Mouse (Mus musculus) thymus, postnatal 14 days (tissue): ENCODE measurements around the gene Sirt6.

Experiments
- DNase-seq: peaks from one replicate; pipeline ENCODE4 v3.0.0; 2021

Gene Sirt6

GRCm38 (mm10) chr10:81592631-81593030, 35.0 kb downstream of the Sirt6 start:
- no peak for DNase-seq

DNA sequence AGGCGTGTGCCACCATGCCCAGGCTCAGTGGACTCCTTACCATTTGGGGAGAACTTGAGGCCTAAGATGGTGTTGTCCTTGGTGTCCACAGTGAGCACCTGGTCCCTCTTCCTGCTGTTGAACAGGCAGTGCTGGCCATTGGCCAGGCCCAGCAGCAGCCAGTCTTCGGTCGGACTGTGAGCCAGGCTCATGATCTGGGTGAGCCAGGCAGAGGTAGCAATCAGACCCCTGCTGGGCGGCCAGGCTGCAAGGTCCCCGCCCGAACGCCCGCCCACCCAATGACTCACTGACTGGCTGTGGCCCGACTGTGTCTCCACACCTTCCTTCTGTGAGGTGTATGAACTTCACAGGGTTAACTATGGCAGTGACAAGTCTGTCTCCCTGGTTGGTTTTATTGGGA, 35.8 kb downstream of the Sirt6 start:
- DNase-seq: no peak

DNA sequence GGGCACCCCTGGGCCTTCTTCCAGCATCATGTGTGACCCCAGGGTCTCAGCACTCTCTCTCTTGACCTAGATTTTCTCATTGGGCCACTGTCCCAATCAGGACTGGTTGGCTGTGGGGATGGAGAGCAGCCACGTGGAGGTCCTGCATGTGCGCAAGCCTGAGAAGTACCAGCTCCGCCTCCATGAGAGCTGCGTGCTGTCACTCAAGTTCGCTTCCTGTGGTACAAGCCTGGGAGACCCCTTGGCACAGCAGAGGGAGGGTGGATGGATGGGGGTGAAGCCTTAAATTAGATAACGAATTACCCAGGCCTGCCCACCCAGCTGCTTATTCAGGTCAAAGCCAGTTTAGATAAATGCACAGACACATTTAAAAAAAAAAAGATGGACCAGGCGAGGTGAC, 38.9 kb downstream of the Sirt6 start:
- peak; percentile 2 for DNase-seq

- no peak for DNase-seq
Observed at GRCm38 (mm10) chr10:81583347-81583746, 44.2 kb downstream of the Sirt6 start.

- no peak for DNase-seq
Observed at GRCm38 (mm10) chr10:81580441-81581070, 47.0 kb downstream of the Sirt6 start.

DNA sequence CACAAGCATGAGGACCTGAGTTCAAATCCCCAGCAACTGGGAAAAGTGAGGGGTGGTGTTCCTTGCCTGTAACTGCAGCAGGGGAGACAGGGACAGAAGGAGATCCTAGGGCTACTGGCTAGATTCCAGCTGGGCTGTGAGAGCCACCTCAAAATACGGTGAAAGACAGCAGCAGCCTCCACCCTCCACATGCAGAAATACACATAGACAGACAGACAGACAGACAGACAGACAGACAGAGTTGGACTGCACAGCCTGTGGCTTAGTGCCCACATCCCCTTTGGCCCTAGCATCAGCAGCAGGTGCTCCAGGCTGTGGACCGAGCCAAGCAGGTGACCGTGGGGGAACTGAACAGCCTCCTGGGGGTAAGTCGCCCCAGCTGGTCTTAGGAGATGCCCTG, 47.6 kb downstream of the Sirt6 start:
- no peak for DNase-seq

GRCm38 (mm10) chr10:81575695-81576094, 51.9 kb downstream of the Sirt6 start:
- DNase-seq: peak; percentile 68

DNA sequence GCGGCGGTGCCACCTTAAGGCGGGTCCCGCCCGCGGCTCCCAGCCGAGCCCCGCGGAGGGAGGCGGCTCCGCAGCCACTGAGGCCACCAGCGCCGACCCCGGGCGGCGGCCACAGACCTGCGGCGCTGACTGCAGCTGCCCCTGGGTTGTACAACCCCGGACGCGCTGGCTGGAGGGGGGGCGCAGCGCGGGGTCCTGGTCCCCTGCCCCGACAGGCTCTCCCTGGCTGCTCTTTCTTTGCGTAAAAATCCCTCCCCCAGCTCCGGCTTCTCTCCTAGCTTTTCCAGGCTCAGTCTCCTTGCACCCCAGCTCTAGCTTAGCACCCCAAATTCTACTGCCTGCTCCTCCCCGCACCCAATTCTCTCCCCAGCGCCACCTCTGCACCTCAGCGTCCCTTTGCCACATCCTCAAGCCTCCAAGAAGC, 52.4 kb downstream of the Sirt6 start:
- peak; percentile 63 for DNase-seq

DNA sequence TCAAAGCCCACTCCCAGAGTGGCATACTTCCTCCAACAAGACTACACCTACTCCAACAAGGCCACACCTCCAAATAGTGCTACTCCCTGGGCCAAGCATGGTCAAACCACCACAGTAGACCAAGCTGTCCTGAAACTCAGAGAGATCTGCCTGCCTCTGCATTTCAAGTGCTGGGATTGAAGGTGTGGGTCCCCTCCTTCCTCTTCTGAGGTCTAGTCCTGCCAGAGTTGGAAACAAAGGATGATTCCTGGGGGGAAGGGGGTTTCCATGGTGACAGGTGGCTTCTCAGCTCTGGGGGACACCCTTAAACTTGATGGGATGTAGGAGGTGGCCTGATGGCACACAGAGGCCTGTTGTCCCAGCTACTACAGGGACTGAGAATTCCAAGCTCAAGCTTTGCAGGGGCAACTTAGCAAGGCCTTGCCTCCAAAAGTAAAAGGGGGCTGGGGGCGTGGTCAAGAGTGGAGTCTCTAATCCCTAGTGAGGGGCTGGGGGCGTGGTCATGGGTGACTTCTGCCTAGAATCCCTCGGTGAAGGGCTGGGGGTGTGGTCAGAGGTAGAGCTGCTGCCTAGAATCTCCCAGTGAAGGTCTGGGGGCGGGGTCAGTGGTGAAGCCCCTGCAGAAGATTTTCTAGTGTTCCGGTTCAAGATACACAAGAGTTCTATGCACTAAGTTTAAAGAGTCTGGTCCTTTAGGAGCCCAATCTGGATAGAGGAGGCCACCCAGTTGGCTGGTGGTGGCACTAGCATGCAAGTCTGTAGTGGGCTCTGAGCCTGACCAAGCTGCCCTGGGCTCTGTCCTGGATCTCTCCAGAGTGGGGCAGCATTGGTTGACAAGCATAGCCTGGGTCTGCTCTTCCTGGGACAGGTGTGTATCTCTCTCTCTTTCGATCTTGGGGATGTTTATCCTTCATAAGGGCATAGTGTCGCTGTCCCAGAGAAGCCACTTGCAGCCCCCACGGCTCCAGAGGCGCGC, 53.2 kb downstream of the Sirt6 start, which contains the start of gene Tle2:
Gene Tle2 (plus strand): TSS at position 481 of the 976 bp plus-strand sequence.
- no peak for DNase-seq

DNA sequence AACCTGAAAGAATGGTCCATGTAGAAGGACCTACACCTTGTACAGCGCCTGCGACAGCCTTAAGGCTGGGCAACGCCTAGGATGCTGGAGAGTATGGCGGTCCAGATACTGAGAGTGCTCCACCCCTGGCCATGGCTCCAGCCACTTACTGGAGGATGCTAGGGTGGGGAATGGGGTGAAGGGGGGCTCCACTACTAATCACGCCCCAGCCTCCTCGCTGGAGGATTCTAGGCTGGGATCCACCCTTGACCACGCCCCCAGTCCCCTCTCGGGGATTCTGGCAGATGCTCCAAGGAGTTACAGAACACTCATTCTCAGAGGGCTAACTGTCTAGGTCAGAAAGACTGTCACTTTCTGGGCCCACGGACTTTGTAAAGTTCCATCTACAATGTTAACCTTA, 54.6 kb downstream of the Sirt6 start:
- DNase-seq: no peak

DNA sequence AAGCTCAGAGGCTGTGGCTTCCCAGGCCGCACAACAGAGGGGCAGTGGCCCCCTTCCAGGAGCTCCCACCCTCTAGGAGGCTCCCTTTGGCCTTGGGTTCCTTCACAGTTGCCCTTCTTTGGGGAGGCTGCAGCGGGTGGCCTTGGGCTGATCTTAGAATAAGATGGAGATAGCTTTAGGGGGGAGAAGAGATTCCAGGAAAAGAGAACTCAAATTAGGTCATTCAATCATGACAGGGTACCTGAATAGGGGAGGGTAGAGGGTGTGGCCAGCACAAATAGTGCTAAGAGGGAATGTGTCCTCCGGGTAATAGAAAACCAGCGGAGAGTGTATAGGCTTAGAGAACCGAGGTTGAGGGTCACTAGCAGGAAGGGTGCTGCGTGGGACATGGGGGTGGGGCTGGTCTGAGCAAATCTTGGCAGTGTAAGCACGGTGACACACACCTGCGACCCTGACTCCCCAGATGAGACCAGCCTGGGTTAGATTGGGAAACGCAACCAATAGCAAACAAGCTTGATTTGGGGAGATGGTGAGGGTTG, 55.4 kb downstream of the Sirt6 start:
- no peak for DNase-seq
